Mouse (Mus musculus) ES-E14 (cell line): ENCODE results near the gene Tex38. TPM values are rescaled to one million over a fixed set of nuclear protein-coding genes. Genes with fewer than 3 reads are reported as not detected.

Experiments used
- DNase-seq: peaks from one replicate; pipeline ENCODE4 v3.0.0-alpha.2; 2013; ENCODE audit warnings: low read depth, low spot score
- H3K27ac ChIP-seq: 2 replicates; pipeline ENCODE4 v1.5.1; 2012; ENCODE audit warnings: low read depth, mild to moderate bottlenecking, low read length, moderate library complexity, mixed read lengths; ENCODE audit not compliant: poor library complexity, insufficient read depth, severe bottlenecking
- H3K36me3 ChIP-seq: 2 replicates; pipeline ENCODE4 v1.6.1; 2012; ENCODE audit warnings: mild to moderate bottlenecking, low read length, moderate library complexity, mixed read lengths; ENCODE audit not compliant: control insufficient read depth, poor library complexity, insufficient read depth, severe bottlenecking
- H3K4me1 ChIP-seq, 2 experiments: fragments of 150-350 bp in 1 of 2; sonication (generic) in 1 of 2; 2 replicates each; pipeline ENCODE4 v1.6.1; 2012; ENCODE audit warnings: low read length in 2 of 2, mild to moderate bottlenecking in 1 of 2, mixed read lengths in 1 of 2; ENCODE audit not compliant: control insufficient read depth in 2 of 2, insufficient read depth in 2 of 2, poor library complexity in 1 of 2
- H3K4me3 ChIP-seq, 2 experiments: fragments of 150-350 bp in 1 of 2; sonication (generic) in 1 of 2; 2 replicates each; pipeline ENCODE4 v1.5.1; 2012; ENCODE audit warnings: low read length in 2 of 2, low read depth in 1 of 2, mild to moderate bottlenecking in 1 of 2, mixed read lengths in 1 of 2; ENCODE audit not compliant: insufficient read depth in 1 of 2, poor library complexity in 1 of 2, severe bottlenecking in 1 of 2
- H3K9ac ChIP-seq: 2 replicates; pipeline ENCODE4 v1.6.1; 2012; ENCODE audit warnings: low read depth, mild to moderate bottlenecking, low read length, mixed read lengths; ENCODE audit not compliant: poor library complexity, insufficient read depth, severe bottlenecking
- H3K9me3 ChIP-seq: fragments of 150-350 bp; sonication (generic); 2 replicates; pipeline ENCODE4 v1.6.1; 2012; ENCODE audit warnings: low read depth, mild to moderate bottlenecking, low read length; ENCODE audit not compliant: control insufficient read depth, insufficient read depth
- CHD2 ChIP-seq: IDR thresholded peaks from 2 replicates; pipeline ENCODE4 v1.6.1; 2014; ENCODE audit warnings: mild to moderate bottlenecking, low read depth, low read length, inconsistent platforms
- HCFC1 ChIP-seq: IDR thresholded peaks from 2 replicates; pipeline ENCODE4 v1.6.1; 2012; ENCODE audit warnings: low read length, inconsistent platforms, borderline replicate concordance; ENCODE audit not compliant: insufficient read depth
- MAFK ChIP-seq: IDR thresholded peaks from 2 replicates; pipeline ENCODE4 v1.6.1; 2014; ENCODE audit warnings: mild to moderate bottlenecking, low read depth, low read length, inconsistent platforms; ENCODE audit not compliant: insufficient read depth
- ZC3H11A ChIP-seq: IDR thresholded peaks from 2 replicates; pipeline ENCODE4 v1.6.1; 2012; ENCODE audit warnings: low read depth, mild to moderate bottlenecking, inconsistent platforms, low read length, borderline replicate concordance
- ZNF384 ChIP-seq: IDR thresholded peaks from 2 replicates; pipeline ENCODE4 v1.6.1; 2012; ENCODE audit warnings: low read depth, low read length, inconsistent platforms
- in situ Hi-C, 2 experiments: fragments of 600-800 bp; cut with MboI; formaldehyde crosslinking; loops; one replicate each; pipeline ENCODE4 v1.15.1; 2025; ENCODE audit warnings: low sequenced_read_pairs in 2 of 2, inconsistent platforms in 1 of 2; ENCODE audit not compliant: unreplicated experiment in 2 of 2
- total RNA-seq: library from RNA; depleted of rRNA; stranded (reverse); fragments of 300-350 nt; gene quantifications from 2 replicates; pipeline ENCODE4 v1.2.3, GENCODE M21; 2012

The Tex38 gene
- total RNA-seq, 1 experiment, result not detected

- Histone ChIP-seq H3K27ac (peak within 1 kb of the TSS; percentile 43; the same call in 1 of the 2 replicates), H3K4me3 (peak within 1 kb of the TSS; percentile 92 to 99), H3K36me3 (peaks cover 8% of the 10 kb centered on the region; the same call in 1 of the 2 replicates), H3K9ac (peak within 1 kb of the TSS; percentile 97), H3K9me3 (no peaks in the 10 kb centered on the region), H3K4me1 (peaks cover 2 to 7% of the 10 kb centered on the region in 2 experiments; a peak in 2 of 4 replicates)
- in situ Hi-C loops, result loop anchor here (10.0 to 25.0 kb wide), 3 partner anchors 157 to 250 kb away; partner anchors contain the start of gene 6430628N08Rik (in 1 of the 2)
- DNase-seq, result peak; percentile 97
- TF ChIP-seq ZC3H11A (no peak), HCFC1 (peak; percentile 73; the same call in 1 of the 2 replicates), MAFK (0 out of 2 replicates have a peak, but pooled peaks have one; percentile 5), CHD2 (no peak)
Observed at GRCm38 (mm10) chr4:115737551-115738041, 43.2 kb downstream of the Tex38 start, which contains the start of gene Efcab14. Efcab14 (plus strand) TSS chr4:115737744.

GRCm38 (mm10) chr4:115734867-115735266 lies 46.0 kb downstream of the Tex38 start:
- in situ Hi-C loops, result loop anchor here (10.0 to 25.0 kb wide), 3 partner anchors 160 to 252 kb away; partner anchors contain the start of gene 6430628N08Rik (in 1 of the 2)
- DNase-seq, result no peak

GRCm38 (mm10) chr4:115733746-115734145 lies 47.1 kb downstream of the Tex38 start:
- TF ChIP-seq ZNF384 (no peak), CHD2 (no peak), ZC3H11A (no peak), MAFK (no peak), HCFC1 (no peak)
- H3K4me1 ChIP-seq, result peaks cover 2 to 5% of the 10 kb centered on the region in 2 experiments; a peak in 2 of 4 replicates

More at GRCm38 (mm10) chr4:115734867-115735266, 46.0 kb downstream of the Tex38 start:
- Histone ChIP-seq H3K4me3 (no peak overlapping the region), H3K9me3 (no peaks in the 10 kb centered on the region), H3K9ac (no peak overlapping the region), H3K4me1 (peaks cover 2 to 7% of the 10 kb centered on the region in 2 experiments; a peak in 2 of 4 replicates), H3K27ac (no peak overlapping the region), H3K36me3 (no peaks in the 10 kb centered on the region)
- TF ChIP-seq ZC3H11A (no peak), CHD2 (no peak), ZNF384 (no peak), HCFC1 (no peak), MAFK (peak; percentile 83)

GRCm38 (mm10) chr4:115732223-115732818 lies 48.5 kb downstream of the Tex38 start:
- TF ChIP-seq HCFC1 (no peak), MAFK (no peak), ZC3H11A (no peak), ZNF384 (no peak), CHD2 (no peak)
- Histone ChIP-seq H3K4me3 (no peak overlapping the region), H3K9ac (no peak overlapping the region), H3K4me1 (0 out of 4 replicates have a peak, but pooled peaks cover 0 to 2% of the 10 kb centered on the region in 2 experiments), H3K27ac (no peak overlapping the region), H3K36me3 (no peaks in the 10 kb centered on the region), H3K9me3 (no peaks in the 10 kb centered on the region)
- DNase-seq, result no peak
- in situ Hi-C loops, result loop anchor here (10.0 to 25.0 kb wide), 3 partner anchors 162 to 255 kb away; partner anchors contain the start of gene 6430628N08Rik (in 1 of the 2)

More at GRCm38 (mm10) chr4:115733746-115734145, 47.1 kb downstream of the Tex38 start:
- Histone ChIP-seq H3K36me3 (no peaks in the 10 kb centered on the region), H3K9ac (no peak overlapping the region), H3K27ac (no peak overlapping the region), H3K4me3 (no peak overlapping the region), H3K9me3 (no peaks in the 10 kb centered on the region)
- in situ Hi-C loops, result loop anchor here (10.0 to 25.0 kb wide), 3 partner anchors 161 to 254 kb away; partner anchors contain the start of gene 6430628N08Rik (in 1 of the 2)
- no peak for DNase-seq
